Mouse (Mus musculus): Measurements from ENCODE around the gene Ccsap.

Gene Ccsap

DNA sequence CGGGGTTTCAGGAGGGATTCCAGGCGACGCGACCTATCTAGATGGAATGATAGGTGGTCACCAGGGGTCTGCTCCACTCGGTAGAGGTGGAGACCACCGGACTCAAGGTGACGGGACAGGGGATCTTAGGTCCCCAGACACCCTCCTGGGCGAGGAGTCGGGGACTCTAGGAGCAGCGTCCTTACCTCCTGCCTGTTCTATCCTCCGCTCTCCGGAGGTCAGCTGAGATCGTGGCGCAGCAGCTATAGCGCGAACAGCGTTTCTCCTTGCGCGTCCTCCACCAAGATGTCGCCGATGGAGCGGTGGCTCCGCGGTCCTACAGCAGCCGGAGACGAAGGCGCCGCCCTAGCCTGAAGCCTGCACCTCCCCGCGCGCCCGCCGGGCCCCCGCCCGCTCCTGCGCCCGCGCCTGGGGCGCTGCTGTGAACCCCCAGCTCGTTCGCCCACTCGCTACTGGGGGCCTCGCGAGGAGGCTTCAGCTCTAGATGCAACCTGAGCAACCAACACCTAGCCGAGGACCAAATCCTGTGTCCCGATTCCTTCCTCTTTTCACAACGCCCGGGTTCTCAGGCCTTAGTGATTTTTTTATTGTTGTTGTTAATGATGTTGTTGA lies at the start of gene Ccsap:
TSS of gene Ccsap (minus strand) at position 562 of the 612 bp plus-strand sequence.
- DNase-seq, result peak; percentile 67

DNA sequence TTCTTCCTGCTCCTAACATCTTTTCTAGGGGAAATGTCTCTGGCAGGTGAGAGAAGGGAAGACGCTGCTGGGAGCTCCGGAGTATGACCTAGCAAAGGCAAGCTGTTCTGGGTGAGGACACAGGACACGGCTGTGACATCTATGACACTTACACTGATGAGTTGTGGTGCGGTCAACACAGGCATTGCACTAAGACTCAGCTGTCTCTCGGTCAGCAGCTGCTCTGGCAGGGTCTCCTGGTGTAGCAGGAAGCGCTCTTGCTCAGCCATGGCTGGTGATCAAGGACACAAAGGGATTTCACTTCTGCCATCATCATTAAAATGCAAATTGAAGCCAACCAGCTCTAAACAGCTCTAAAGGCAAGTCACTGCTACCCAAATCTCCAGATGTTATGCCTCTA lies 47.6 kb upstream of the Ccsap start:
- no peak for DNase-seq

DNA sequence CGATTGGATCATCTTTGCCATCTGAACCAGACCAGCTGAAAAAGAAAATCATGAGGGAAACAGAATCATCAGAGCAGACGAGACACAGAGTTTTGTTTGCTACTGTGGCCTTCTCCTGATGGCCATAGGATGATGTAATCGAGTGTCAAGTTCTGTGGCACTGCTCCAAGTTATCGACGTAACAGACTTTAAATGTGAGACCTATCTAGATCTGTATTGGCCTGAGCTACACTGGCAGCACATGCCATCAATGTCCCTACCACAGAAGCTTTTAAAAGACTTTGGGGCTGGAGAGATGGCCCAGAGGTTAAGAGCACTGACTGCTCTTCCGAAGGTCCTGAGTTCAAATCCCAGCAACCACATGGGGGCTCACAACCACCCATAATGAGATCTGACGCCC lies 42.6 kb upstream of the Ccsap start:
- DNase-seq, result no peak

DNA sequence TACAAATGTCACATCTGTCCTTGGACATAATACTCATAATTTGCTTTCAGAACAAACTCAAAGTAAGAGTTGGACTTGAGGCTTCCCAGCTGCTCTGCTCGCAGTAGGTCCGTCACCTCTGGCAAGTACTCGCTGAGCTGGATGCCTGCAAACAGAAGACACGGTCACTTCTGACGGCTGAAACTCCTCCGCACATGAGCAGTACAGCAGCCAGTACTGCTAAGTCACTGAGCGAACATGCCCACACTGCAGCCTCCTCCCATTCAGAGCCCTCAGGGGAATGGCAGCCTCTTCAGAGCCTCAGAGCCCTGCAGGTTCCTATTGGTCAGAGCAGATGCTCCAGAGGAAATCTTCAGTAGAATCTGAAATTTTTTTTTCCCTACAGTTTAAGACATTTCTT lies 39.4 kb upstream of the Ccsap start:
- no peak for DNase-seq

DNA sequence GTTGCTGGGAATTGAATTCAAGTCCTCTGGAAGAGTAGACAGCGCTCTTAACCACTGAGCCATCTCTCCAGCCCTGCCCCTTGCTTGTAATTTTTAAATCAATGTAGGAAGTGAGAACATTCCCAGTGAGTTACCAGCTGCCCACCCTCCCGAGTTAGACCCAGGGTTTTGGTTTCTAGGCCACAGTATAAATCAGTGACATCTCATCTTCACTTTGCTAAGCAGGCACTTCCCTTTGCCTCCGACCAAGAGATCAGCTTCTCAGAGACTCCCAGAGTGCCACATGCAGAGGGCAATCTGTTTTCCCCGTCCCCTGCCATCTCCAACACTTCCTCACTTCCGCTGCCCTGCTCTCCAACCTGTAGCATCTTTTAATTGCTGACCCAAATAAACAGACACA lies 38.6 kb upstream of the Ccsap start:
- no peak for DNase-seq

DNA sequence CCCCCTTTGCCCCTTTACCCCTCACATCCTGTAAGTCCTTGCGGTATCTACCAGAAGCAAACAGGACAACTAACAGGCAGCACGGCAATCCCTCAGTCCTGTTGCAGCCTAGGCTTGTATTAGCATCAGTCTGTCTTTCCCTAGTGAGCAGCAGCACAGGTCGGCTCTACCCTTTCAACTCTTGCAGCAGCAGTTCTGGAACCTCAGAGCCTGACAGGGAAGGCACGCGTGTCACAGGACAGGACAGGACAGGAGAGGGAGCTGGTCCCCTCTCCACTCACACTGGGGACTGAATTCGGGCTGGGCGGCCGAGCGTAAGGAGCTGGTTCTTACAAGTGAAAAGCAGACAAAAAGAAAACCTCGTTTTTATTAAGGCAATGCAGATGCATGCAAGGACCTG lies 36.8 kb upstream of the Ccsap start:
- no peak for DNase-seq

DNA sequence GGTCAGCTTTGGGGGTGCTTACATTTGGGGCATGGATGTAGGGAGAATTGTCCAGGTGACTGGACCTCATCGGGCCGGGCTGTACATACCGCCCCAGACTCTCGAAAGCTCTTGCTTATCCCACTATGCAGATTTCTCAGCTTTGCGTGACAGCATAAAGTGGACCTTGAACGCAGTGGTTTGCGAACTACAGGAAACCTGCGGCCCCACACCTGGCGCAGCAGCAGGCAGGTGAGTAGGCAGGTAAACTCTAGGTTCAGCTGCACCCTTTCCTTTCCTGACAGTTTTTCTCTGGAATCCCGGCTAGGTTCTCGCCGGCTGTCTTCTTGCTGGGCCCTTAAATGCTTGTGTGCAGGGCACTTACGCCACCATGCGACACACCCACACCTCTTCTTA lies 36.4 kb upstream of the Ccsap start:
- DNase-seq, result no peak

DNA sequence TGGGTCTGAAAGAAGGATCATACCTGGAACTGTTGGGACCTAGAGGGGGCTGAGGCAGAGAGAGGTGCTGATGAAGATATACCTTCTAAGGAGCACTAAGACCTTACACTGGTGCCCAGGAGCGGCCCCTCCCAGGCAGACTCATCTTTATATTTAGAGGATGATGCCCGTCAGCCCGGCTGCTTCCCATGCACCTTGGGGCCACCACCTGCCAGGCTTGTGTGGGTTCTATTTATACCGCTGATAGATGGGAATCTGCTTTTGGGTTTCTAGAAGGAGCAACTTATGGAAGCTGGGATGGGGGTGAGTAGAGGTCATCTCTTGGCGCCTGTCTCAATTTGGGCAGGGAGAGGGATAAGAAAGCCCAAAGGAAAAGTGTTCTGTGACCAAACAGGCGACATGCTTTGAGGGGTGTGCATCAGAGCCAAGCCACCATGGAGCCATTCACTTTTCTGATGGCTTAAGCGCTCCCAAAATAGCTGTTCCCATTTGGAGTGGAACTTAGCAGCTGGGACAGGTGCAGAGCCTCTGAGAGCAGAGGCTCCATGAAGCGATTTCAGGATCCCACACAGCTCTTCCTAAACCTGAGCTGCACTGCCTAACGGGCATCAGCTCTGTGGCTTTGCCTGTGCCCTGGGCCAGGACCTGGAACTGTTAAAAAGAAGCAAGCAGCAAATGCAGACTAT lies 35.8 kb upstream of the Ccsap start:
- DNase-seq, result no peak

DNA sequence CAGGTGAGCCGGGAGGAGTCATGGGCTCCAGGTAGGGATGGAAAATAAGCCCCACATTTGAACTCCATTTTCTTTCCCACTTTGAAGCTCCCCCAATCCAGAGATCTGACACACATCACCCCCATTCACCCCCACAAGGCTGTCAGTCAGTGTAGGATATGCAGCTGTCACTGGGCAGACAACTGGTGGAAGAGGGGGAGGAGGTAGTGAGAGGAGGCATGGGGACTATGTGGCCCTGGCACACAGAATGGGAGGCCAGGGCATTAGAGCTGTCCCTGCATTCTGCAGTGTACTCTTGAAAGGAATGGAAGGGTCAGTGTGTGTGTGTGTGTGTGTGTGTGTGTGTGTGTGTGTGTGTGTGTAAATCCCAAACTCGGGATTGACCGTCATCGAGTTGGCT lies 35.2 kb upstream of the Ccsap start:
- no peak for DNase-seq

DNA sequence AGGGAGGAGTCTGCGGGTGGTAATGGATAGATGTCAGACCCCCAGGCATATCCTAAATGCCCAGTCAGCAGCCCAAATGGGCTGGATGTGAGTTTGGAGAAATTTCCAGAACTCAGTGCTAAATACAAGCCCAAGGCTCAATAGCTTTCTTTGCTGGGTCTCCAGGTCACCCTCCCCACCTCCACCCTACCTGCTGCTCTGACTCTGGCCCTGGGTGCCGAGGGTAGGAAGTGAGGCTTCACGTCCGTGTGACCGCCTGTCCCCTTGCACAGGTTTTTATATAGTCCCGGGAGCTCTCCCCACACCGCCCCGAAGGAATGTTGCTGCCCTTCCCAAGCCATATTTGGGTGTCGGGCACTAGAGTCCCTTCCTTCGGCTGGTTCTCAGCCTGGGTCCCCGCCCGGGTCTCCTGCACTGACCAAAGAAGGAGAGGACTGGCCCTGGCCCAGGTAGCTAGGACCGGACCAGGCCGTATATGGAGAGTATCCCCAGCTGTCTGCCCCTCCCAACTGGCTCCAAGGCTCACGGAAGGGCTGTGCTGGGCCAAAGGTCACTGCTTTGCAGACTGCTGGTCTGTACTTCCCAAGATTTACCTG lies 34.6 kb upstream of the Ccsap start, which contains the start of gene Acta1:
TSS of gene Acta1 (minus strand) at position 250 of the 596 bp plus-strand sequence.
- DNase-seq, result no peak

DNA sequence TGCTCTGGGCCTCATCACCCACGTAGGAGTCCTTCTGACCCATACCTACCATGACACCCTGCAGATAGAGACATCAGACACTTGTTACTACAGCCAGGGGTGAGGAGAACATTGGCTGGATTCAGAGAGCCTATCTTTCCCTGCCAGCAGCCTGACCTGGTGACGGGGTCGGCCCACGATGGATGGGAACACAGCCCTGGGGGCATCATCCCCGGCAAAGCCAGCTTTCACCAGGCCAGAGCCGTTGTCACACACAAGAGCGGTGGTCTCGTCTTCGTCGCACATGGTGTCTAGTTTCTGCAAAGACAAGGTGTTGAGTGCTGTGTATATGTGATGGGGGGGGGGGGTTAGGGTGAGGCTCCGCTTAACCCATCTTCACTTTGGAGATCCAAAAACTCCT lies 33.4 kb upstream of the Ccsap start:
- no peak for DNase-seq

DNA sequence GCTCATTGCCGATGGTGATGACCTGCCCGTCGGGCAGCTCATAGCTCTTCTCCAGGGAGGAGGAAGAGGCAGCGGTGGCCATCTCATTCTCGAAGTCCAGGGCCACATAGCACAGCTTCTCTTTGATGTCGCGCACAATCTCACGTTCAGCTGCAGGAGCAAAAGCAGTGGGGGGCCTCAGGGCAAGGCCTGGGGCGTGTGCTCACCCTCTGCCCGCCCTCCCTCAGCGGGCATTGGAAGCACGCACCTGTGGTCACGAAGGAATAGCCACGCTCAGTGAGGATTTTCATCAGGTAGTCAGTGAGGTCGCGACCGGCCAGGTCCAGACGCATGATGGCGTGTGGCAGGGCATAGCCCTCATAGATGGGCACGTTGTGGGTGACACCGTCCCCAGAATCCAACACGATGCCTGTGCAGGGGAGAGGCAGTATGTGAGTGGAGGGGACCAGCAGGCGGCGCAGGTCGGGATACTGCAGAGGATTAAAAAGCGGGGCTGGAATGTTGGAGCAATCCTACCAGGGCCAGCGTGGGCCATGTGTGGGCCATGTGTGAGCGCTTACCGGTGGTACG lies 32.7 kb upstream of the Ccsap start:
- peak; percentile 39 for DNase-seq

DNA sequence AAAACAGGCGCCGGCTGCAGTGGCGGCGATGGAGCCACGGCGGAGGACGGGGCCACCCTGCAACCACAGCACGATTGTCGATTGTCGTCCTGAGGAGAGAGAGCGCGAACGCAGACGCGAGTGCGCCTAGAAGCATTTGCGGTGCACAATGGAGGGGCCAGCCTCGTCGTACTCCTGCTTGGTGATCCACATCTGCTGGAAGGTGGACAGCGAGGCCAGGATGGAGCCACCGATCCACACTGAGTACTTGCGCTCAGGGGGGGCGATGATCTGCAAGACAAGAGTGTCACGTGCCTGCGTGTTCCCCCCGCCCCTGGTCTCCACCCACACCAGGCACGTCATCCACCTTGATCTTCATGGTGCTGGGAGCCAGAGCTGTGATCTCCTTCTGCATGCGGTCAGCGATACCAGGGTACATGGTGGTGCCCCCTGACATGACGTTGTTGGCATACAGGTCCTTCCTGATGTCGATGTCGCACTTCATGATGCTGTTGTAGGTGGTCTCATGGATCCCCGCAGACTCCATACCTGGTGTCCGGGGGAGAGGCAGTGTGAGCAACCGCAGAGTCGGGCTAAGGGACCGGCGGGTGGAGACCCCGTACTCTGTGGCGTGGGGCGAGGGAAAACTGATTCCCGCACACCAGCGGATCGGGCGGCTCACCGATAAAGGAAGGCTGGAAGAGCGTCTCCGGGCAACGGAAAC lies 32.0 kb upstream of the Ccsap start:
- peak; percentile 89 for DNase-seq

DNA sequence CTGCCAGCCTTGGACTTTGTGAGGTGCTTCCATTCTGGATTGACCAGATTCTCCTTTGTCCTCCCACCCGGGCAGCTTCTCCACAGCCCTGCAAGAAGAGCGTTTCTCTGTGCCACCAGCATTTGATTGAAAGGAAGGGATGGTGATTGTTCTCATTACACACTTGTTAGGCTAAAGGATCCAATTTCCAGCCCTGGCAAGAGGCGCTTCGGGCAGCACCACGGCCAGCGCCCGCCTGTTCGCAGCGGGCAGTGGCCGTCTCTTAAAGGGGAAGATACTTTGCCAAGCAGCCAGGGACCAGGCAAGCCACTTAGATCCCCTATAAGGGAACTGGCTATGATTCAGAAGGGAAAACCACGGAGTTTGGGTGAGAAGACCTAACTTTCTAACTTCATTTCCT lies 31.3 kb upstream of the Ccsap start:
- peak; percentile 72 for DNase-seq

DNA sequence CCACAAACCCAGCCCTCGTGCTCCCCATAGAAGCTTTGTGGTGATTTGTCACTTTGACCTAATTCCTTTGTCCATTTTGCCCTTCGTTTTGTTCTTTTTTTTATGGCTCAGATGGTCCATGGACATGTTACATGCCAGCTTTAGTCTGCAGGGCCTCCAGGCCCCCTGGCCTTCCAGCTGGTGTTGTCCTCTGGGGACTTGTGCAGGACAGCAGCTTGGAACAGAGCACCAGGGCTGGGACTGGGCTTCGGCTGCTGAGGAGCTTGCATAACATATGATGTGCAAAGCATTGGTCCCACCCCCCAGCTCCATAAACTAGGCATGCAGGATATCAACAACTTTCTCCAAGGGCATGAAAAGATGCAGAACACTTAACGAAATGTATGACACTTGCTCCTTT lies 29.8 kb upstream of the Ccsap start:
- DNase-seq, result no peak

DNA sequence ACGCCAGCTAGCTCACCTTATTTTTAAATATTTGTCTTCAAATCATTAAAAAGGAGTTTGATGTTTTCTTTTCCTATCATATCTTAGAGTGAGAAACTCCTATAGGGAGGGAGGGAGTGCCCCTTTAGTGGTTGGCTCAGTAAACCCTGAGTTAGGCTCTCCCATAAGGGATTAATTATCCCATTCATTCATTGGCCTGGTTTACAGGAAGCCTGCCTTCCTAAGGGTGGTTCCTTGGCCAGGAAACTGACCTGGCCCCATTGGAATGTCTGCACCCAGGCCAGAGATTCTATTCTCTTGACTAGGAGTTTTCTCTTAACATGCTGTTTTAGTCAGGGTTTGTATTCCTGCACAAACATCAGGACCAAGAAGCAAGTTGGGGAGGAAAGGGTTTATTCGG lies 27.9 kb upstream of the Ccsap start:
- no peak for DNase-seq

DNA sequence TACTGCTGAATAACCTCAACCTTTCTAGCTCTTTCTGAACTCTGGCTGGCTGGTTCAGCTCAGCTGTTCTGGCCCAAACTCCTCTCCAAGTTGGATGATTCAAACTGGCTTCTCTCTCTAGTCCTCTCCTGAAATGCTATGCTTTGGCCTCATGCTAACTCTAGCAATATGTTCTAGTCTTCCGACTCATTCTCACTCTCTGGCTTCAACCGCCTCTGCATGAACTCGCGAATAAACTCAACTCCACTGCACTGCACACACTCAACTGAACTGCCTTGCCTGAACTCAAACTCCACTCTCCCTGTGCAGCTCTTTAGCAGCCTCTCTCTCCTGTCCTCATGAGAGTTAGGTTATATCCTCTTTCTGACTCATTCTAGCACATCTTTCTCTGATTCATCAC lies 27.2 kb upstream of the Ccsap start:
- no peak for DNase-seq

DNA sequence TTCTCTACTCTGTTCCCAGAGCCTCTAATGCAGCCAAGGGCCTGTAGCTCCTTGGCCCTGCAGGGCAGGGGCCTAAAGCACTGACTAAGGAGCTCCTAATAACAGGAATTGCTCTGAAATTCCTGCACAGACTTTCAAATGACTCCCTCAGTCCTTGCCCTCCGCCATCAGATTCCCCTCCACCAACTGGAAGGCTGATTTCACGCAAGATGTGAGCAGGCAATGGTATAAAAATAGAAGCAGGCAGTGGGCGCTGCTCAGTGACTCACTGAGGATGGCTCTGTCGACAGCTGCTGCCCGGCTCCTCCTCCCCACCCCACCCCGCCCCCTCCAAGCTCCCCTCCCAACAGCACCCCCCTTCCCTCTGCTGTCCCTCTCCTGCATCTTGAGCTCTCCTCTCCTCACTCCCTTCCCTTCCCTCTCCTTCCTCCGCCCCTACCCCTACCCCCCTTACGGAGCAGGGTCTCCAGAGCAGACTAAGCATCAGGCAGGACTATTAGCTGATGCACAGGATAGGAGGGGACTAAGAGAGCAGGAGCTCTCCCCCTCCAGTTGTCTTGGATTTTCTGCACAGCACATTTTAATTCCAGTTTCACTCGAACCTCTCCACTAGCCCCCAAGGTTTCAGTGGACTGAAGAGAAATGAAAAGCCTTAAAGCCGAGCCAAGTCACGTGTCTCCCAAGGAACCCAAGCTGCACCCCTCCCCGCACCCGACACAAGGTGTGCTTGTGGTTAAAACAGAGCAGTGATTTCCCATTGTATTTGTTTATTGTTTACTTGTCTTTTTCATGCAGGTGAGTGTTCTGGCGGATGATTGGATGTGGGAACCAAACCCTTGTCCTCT lies 24.9 kb upstream of the Ccsap start:
- DNase-seq, result no peak

DNA sequence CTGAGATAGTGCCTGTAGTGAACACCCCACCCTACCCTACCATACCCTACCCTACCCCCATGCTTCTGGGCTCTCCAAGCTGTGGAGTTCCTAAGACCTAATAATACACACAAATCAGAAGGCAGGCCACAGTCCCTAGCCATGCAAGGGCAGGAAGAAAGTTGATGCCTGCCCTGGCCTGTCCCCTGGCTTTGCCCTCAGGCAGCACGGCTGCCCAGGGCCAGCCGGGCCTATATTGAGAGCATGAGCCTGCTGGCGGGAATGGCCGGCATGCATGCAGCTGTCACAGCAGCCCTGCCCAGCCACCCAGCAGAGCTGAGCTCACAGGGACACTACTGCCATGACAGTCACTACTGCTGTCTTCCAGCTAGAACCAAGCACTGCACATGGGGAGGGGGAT lies 23.1 kb upstream of the Ccsap start:
- DNase-seq, result no peak

DNA sequence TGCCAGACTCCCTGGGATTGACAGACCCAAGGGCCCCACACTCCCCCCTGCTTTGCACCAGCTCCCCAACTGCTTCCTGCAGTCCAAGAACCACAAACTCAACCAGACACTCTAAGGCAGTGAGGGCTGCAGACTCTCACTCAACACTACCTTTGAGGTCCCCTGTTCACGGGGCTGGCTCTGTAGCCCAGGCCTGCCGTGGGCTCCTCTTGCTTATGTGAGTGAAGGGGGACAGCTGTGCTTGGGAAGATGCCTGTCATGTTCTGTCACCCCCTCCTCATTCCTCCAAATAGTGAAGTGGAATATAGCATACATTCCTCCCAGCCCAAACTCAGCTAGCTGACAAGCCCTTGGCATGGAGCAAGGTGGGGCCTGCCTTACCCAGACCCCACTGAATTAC lies 22.4 kb upstream of the Ccsap start:
- no peak for DNase-seq

DNA sequence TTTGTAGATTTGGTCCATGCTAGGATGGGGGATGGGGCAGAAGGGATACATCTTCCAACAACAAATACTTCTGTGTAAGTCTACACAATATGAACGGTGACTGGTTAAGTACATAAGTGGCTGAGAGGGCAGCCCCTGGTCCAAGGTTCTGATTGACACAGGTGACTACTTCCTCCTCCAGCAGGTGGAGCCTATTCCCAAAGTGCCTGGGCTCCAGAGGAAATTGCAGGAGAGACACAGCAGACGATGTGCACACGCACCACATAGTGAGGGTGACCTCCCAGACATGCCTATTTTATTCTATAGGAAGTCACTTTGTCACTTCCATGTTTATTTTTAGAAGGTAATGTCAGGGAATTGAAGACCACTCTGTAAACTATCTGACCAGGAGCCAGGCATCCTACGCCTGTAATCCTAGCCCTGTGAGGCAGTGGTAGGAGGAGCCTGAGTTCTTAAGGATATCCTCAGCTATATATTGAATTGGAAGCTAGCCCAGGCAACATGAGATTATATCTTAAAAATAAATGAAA lies 20.9 kb upstream of the Ccsap start:
- no peak for DNase-seq

DNA sequence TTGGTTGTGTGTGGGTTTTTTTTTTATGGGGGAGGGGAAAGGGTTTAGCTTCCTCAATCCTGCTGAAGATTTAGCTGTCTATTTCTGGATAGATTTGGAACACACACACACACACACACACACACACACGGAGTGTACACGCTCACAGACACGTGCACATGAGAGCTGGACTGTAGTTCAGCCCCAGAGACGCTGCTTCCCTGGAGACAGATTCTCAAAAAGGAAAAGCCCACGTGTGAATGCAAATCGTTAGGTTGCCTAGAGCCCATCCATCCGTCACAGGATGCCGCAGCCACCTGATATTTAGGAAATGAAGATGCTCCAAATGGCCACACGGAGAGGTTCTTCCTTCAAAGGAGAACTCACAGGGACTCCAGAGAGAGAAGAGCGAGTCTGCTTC lies 20.3 kb upstream of the Ccsap start:
- no peak for DNase-seq

All from cerebellum, adult 11 months (tissue).